Mouse (Mus musculus) heart, embryonic 14.5 days (tissue): ENCODE measurements at regions not wholly inside any gene's neighbourhood (a gene's known extent, or its start where the extent isn't known, plus 50 kb on each side); places are given as distances from the start of the nearest gene placed in this dataset.

ENCODE experiments used
- ATAC-seq: fragments of 200-750 bp; cut with Nextera tagmentation; 2 replicates; pipeline ENCODE4 v1.8.0; 2017; ENCODE audit warnings: low read depth, moderate TSS enrichment; ENCODE audit not compliant: insufficient number of reproducible peaks, insufficient read depth, low FRiP score
- H3K27ac ChIP-seq, 2 experiments: fragments of 200-500 bp in 1 of 2; fragments of 300-500 bp in 1 of 2; sonication (generic) in 1 of 2; replicated peaks in 1 of 2; 2 replicates each; pipeline ENCODE4 v1.5.1; 2012 to 2014; ENCODE audit warnings: low read depth in 2 of 2, low read length in 2 of 2, control low read depth in 1 of 2, mild to moderate bottlenecking in 1 of 2, mixed read lengths in 1 of 2; ENCODE audit not compliant: control insufficient read depth in 1 of 2, insufficient read depth in 1 of 2
- H3K27me3 ChIP-seq: fragments of 300-500 bp; sonication (generic); 2 replicates; pipeline ENCODE4 v1.6.1; 2014; ENCODE audit warnings: mild to moderate bottlenecking, low read length, control low read depth; ENCODE audit not compliant: control insufficient read depth, insufficient read depth
- H3K36me3 ChIP-seq: fragments of 300-500 bp; sonication (generic); 2 replicates; pipeline ENCODE4 v1.6.1; 2014; ENCODE audit warnings: mild to moderate bottlenecking, control low read depth, low read length, mixed read lengths; ENCODE audit not compliant: control insufficient read depth, insufficient read depth
- H3K4me1 ChIP-seq, 2 experiments: fragments of 200-500 bp in 1 of 2; fragments of 300-500 bp in 1 of 2; sonication (generic) in 1 of 2; 2 replicates each; pipeline ENCODE4 v1.6.1; 2012 to 2014; ENCODE audit warnings: low read length in 2 of 2, control low read depth in 1 of 2, mixed read lengths in 1 of 2; ENCODE audit not compliant: control insufficient read depth in 2 of 2, insufficient read depth in 2 of 2
- H3K4me2 ChIP-seq: fragments of 300-500 bp; sonication (generic); 2 replicates; pipeline ENCODE4 v1.6.1; 2014; ENCODE audit warnings: mild to moderate bottlenecking, low read length
- H3K4me3 ChIP-seq, 2 experiments: fragments of 200-500 bp in 1 of 2; fragments of 300-500 bp in 1 of 2; sonication (generic) in 1 of 2; 2 replicates each; pipeline ENCODE4 v1.5.1; 2012 to 2014; ENCODE audit warnings: low read length in 2 of 2, mild to moderate bottlenecking in 2 of 2, control low read depth in 1 of 2, low read depth in 1 of 2, moderate library complexity in 1 of 2; ENCODE audit not compliant: control insufficient read depth in 1 of 2, insufficient read depth in 1 of 2
- H3K9ac ChIP-seq: fragments of 300-500 bp; sonication (generic); 2 replicates; pipeline ENCODE4 v1.6.1; 2014; ENCODE audit warnings: mild to moderate bottlenecking, low read length
- H3K9me3 ChIP-seq: fragments of 300-500 bp; sonication (generic); 2 replicates; pipeline ENCODE4 v1.6.1; 2016; ENCODE audit warnings: low read length, control low read depth; ENCODE audit not compliant: control insufficient read depth
- WGBS: fragments of 180-500 bp; shearing (Covaris S2); extraction: QIAGEN DNeasy Blood & Tissue Kit; methylation state at CpG from one replicate; pipeline ENCODE4 v1.1.7; 2014; 5-methylcytosine and 5-hydroxymethylcytosine counted together

GRCm38 (mm10) chr12:68836023-68836422 lies 323.0 kb downstream of the Rps29 start:
- Histone ChIP-seq H3K27ac (no peak overlapping the region), H3K4me2 (no peak overlapping the region)
- 79% methylated on average over 3 of the region's 3 CpGs for WGBS

GRCm38 (mm10) chr12:68833914-68834313 lies 325.1 kb downstream of the Rps29 start:
- Histone ChIP-seq H3K4me3 (no peak overlapping the region), H3K9me3 (no peaks in the 10 kb centered on the region), H3K4me1 (no peaks in the 10 kb centered on the region), H3K4me2 (no peak overlapping the region), H3K36me3 (no peaks in the 10 kb centered on the region), H3K27ac (no peak overlapping the region), H3K27me3 (no peaks in the 10 kb centered on the region), H3K9ac (no peak overlapping the region)
- ATAC-seq = no peak
- WGBS = 31% methylated on average over 4 of the region's 4 CpGs

More at GRCm38 (mm10) chr12:68836023-68836422, 323.0 kb downstream of the Rps29 start:
- Histone ChIP-seq H3K4me3 (no peak overlapping the region), H3K36me3 (no peaks in the 10 kb centered on the region), H3K4me1 (no peaks in the 10 kb centered on the region), H3K9ac (no peak overlapping the region), H3K9me3 (no peaks in the 10 kb centered on the region), H3K27me3 (no peaks in the 10 kb centered on the region)
- no peak for ATAC-seq

GRCm38 (mm10) chr12:68829404-68829803 lies 329.6 kb downstream of the Rps29 start:
- no peaks in the 10 kb centered on the region for H3K4me1 ChIP-seq
- 63% methylated on average over 3 of the region's 3 CpGs for WGBS
- no peak overlapping the region for H3K9ac ChIP-seq
- no peak for ATAC-seq
- no peak overlapping the region for H3K27ac ChIP-seq
- H3K27me3 ChIP-seq = no peaks in the 10 kb centered on the region
- H3K36me3 ChIP-seq = no peaks in the 10 kb centered on the region
- H3K4me2 ChIP-seq = no peak overlapping the region
- no peaks in the 10 kb centered on the region for H3K9me3 ChIP-seq
- no peak overlapping the region for H3K4me3 ChIP-seq

GRCm38 (mm10) chr12:68827549-68828249 lies 331.3 kb downstream of the Rps29 start:
- Histone ChIP-seq H3K4me2 (no peak overlapping the region), H3K27me3 (no peaks in the 10 kb centered on the region), H3K4me3 (no peak overlapping the region), H3K9me3 (no peaks in the 10 kb centered on the region), H3K4me1 (no peaks in the 10 kb centered on the region), H3K36me3 (no peaks in the 10 kb centered on the region), H3K9ac (no peak overlapping the region), H3K27ac (no peak overlapping the region)
- WGBS = 74% methylated on average over 9 of the region's 9 CpGs
- no peak for ATAC-seq

- no peaks in the 10 kb centered on the region for H3K27me3 ChIP-seq
- no peak overlapping the region for H3K4me2 ChIP-seq
- no peaks in the 10 kb centered on the region for H3K9me3 ChIP-seq
- H3K4me1 ChIP-seq = no peaks in the 10 kb centered on the region
- H3K9ac ChIP-seq = no peak overlapping the region
- WGBS = 33% methylated on average over 5 of the region's 5 CpGs
- H3K4me3 ChIP-seq = no peak overlapping the region
- H3K36me3 ChIP-seq = no peaks in the 10 kb centered on the region
- no peak overlapping the region for H3K27ac ChIP-seq
- ATAC-seq = no peak
Measured at GRCm38 (mm10) chr12:68794396-68794795, 364.6 kb downstream of the Rps29 start.

- Histone ChIP-seq H3K36me3 (no peaks in the 10 kb centered on the region), H3K4me1 (no peaks in the 10 kb centered on the region), H3K9me3 (no peaks in the 10 kb centered on the region), H3K4me3 (no peak overlapping the region), H3K27me3 (no peaks in the 10 kb centered on the region), H3K4me2 (no peak overlapping the region), H3K9ac (no peak overlapping the region), H3K27ac (no peak overlapping the region)
- WGBS = 80% methylated on average over 4 of the region's 4 CpGs
- ATAC-seq = no peak
Measured at GRCm38 (mm10) chr12:68783636-68784035, 375.4 kb downstream of the Rps29 start.

- Histone ChIP-seq H3K4me3 (no peak overlapping the region), H3K9me3 (no peaks in the 10 kb centered on the region), H3K4me1 (no peaks in the 10 kb centered on the region), H3K9ac (no peak overlapping the region), H3K36me3 (no peaks in the 10 kb centered on the region), H3K27ac (no peak overlapping the region), H3K4me2 (no peak overlapping the region), H3K27me3 (no peaks in the 10 kb centered on the region)
- 72% methylated on average over 2 of the region's 2 CpGs for WGBS
- ATAC-seq = no peak
Measured at GRCm38 (mm10) chr12:68775503-68775902, 383.5 kb downstream of the Rps29 start.

- Histone ChIP-seq H3K36me3 (no peaks in the 10 kb centered on the region), H3K4me1 (no peaks in the 10 kb centered on the region), H3K4me3 (no peak overlapping the region), H3K4me2 (no peak overlapping the region), H3K27ac (no peak overlapping the region), H3K9me3 (no peaks in the 10 kb centered on the region), H3K27me3 (no peaks in the 10 kb centered on the region), H3K9ac (no peak overlapping the region)
- no peak for ATAC-seq
- 85% methylated on average over 8 of the region's 8 CpGs for WGBS
Measured at GRCm38 (mm10) chr12:68774800-68775199, 384.2 kb downstream of the Rps29 start.
